Mouse (Mus musculus) cerebellum, postnatal 10 days (tissue): ENCODE measurements around the gene Fam69a.
"Not testable (repeated sequence)": the region's sequence is repeated elsewhere in the genome, so short reads cannot be mapped to it uniquely, and the experiment has no call there.

Experiments used
- DNase-seq, 2 experiments: peaks; one replicate each; pipeline ENCODE4 v3.0.0; 2021; ENCODE audit warnings: mixed read lengths in 2 of 2

Gene Fam69a

DNA sequence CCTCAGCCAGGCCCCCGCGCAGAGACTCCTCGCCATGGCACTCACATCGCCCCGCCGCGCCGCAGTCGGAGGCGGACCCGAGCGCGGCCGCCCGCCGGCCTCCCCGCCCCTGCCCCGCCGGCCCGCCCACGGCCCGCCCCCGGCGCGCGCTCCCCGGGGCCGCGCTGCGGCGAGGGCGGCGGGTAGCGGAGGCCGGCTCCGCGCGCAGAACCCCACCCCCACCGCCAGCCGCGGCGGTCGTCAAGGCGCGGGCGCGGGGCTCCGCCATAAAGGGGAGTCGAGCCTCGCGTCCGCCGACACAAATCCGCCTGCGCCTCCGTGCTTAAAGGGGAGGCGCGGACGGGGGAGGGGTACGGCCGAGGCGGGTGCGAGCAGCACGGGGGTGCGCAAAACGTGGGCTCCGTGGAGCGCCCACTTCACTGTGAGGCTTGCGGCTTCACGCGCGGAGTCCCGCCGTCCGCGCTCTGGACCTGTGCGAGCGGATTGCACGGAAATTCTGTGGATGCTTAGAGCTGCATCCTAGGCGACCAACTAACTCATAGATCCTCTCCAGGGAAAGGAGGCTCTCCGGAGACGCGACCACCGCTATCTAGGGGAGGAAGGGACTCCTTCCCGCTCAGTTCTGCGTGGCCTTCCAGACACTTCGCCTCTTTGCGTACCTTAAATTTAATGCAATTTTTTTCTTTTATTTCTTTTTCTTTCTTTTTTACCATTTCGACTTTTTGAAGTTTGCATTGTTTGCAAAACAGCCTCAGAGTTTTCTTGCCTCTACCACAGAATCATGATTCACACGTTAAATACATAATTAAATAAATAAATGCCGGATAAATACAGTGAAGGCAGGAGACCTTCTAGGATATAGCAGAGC is at the start of gene Fam69a:
TSS of gene Fam69a (minus strand) at position 119 of the 868 bp plus-strand sequence.
- DNase-seq, result peak; percentile 95 to 96

DNA sequence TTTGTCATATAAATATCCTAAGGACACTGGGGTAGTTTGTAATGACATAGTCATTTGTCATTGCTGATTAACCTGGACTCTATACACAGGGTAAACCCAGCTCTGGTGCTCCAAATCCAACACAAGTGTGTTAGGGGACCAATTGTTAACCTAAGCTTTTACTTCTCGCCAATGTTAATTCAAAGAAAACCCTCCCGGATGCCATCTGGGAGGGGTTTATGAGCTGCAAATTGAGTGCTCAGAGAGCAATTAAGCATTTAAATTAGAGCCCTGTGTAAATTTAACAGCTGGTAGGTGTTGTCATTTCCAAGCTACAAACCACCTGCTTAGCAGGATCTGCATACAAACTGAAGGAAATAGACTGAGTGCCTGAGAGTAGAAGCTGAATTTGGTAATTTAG is 48.6 kb upstream of the Fam69a start:
- no peak for DNase-seq

DNA sequence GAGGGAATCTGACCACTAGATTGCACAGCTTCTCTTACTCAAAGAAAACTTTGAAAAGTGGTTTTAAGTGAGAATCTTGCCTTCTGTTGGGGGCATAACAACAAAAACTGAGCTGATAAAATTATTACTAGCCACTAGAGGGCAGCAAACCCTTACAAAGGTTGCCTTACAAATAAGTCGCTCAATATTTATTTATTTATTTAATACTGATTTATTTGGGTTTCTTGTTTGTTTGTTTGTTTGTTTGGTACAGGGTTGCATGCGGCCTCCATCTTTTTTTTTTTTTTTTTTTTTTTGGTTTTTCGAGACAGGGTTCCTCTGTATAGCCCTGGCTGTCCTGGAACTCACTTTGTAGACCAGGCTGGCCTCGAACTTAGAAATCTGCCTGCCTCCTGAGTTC is 47.3 kb upstream of the Fam69a start:
- peak; percentile 44 to 81 for DNase-seq

DNA sequence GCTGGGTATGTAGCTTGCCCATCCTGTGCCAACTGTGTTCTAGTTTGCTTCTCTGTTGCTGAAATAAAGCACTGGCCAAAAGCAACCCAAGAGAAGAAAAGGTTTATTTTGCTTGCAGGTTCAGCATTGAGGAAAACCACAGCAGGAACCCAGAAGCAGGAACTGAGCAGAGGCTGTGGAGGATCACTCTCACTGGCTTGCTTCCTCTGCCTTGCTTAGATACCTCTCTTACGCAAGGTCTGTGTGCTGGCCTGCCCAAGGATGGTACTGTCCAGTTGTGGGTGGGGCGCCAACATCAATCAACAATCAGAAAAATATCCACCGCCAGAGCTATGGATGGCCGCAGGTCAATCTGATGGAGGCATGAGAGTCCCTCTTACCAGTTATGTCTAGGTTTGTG is 44.4 kb upstream of the Fam69a start:
- DNase-seq, result no peak

DNA sequence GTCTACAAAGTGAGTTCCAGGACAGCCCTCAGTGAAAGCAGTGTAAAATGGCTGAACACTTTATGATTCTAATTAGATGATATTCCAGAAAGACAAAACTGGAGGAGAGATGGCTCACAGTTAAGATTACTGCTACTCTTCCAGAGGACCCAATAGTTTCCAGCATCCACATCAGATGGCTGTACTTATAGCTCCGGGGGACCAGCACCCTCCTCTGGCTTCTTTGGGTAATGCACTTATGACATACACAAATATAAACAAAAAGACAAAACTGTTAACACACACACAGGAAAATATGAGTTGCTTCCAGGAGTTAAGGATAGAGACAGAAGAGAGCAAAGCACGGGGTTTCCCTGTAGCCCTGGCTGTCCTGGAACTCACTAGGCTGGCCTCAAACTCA is 43.1 kb upstream of the Fam69a start:
- DNase-seq, result peak; percentile 24 to 43

DNA sequence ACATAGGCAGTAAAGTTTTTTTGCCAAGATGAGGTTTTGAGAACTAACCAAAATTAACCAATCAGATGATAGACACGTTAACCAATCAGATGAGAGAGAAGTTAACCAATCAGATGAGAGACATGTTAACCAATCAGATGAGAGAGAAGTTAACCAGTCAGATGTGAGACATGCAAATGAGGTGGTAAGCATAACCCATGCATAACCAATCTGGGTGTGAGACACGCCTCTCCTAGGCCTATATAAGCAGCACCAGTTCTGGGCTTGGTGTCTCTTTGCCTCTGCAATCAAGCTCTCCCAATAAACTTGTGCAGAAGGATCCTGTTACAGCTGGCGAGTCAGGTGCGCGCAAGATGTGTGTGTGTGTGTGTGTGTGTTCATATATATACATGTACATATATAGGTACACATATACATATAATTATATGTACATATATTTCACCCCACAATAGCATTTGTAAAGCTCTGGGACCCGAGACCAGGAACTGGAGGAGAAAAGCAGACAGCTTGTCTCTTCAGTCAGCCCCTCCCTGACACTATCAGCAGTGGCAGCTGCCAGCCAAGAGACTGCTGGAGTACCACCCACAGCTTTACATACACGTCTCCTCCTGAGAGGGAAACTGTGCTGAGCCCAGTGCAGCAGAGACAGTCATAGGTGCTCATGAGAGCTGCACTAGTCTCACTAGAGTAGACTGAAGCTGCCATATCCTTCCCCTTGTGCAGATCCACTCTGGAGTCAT is 42.1 kb upstream of the Fam69a start:
- DNase-seq, result not testable (repeated sequence)

DNA sequence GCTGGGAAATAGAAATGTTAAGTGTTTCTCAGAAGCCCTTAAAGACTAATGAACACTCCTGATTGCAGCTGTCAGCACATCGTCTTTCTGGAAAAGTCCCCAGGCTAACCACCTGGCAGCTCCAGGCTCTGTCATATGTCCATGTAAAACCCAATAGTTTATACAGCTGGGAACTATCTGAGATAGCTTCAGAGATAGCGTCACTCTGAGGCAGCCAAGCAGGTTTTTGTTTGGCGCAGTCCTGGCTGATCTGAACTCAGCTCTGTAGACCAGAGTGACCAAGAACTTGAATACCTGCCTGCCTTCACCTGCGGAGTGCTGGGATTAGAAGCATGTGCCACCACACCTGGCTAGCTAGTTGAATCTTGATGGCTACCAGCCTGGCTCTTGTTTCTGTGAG is 41.3 kb upstream of the Fam69a start:
- no peak for DNase-seq

DNA sequence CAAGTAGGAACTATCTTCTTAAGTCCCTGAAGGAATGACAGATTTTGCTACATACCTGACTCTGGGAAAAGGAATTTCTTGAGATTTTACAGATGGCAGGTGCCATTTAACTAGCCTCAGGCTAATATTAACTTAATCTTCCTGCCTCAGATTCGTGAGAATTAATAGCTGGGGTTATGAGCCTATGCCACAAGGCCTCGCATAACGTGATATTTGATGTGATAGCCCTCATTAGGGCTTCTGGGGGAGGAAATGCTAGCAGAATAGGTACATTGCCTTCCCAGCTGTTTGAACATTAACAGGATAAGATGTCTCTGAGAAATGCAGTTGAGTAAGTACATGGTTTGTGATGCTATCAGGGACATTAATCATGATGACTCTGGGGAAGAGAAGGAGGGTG is 34.5 kb upstream of the Fam69a start:
- no peak for DNase-seq

DNA sequence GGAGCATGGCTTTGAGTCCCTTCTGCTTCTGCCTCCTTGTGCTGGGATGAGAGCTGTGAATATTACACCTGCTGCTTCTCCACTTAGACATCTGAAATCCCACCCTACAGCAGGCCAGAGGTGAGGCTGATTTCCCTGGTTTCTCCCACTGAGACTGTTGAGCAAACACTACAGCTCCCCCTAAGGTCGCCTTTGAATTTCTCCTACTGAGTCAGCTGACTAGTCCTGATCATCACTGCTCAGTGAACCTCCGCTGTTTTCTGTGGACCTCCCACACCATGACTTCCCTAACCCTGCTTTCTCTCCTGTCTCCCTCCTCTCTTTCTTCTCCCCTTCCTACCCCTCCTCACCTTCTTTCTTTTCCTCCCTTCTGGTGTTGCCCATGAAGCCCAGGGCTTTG is 32.5 kb upstream of the Fam69a start:
- DNase-seq, result no peak

DNA sequence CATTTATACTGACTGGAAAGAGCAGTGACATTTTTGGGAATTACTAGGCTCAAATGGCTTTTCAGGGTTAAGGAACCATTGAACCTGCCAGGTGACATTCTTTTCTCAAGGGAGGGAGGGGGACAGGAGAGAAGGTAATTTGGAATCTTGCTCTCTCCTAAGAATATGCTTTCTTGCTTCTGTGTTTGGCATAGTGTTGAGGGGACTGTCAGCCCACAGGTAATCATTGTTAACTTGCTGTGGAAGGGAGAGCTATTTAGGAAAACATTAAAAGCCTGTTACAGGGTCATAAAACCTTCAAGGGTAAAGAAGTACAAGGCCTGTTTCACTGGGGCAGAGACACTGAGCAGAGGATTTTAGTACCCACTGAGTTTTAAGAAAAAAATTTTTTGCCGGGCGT is 30.3 kb upstream of the Fam69a start:
- DNase-seq, result no peak

DNA sequence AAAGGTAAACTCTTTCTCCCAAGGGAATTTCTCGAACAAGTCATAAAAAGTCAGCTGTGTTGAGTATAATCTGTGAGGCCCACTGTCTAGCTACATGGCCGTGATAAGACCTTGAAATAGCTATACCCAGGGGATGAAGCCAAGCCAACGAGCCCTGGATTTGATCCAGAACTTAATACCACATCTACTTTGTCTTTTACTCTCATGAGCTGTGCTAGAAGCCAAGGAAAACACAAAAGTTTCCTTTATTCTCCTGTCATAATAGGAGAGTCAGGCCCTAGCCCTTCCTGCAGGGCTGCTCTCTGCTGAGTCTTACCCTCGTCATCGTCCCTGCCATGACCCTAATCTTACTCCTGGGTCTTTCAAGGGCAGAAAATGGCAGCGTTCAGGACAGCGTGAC is 28.5 kb upstream of the Fam69a start:
- peak in 1 of 2 experiments; percentile 14 for DNase-seq

DNA sequence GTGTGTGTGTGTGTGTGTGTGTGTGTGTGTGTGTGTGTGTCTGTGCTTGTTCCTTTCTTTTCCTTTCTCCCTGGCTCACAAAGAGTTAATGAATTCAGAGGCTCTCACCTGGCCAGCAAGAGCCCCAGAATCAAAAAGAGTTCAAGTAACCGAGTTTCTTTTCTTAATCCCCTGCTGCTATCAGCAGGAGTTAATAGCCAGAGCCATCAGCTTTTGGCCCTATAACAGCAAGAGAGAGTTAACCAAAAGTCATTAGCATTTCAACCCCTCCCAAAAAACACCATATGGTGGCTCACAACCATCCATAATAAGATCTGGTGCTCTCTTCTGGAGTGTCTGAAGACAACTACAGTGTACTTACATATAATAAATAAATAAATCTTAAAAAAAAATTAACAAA is 27.3 kb upstream of the Fam69a start:
- DNase-seq, result peak in 1 of 2 experiments; percentile 10

DNA sequence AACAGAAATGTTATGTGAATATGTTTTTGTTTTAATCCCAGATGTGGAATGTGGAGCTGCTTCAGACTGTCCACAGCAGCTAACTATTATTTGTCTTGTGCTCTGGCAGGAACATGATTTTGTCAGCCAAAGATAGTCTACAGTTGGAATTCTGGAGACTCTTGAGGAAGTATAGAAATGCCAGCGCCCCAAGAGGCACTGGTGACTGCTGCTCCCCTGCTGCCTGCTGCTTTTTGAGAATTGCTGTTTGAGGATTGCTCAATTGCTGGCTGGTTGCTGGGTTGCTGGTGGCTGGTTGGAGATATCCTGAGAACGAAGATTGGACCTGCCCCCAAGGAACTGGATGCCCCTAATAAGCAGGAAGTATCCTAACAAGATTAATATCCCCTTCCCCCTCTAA is 22.8 kb upstream of the Fam69a start:
- DNase-seq, result no peak

DNA sequence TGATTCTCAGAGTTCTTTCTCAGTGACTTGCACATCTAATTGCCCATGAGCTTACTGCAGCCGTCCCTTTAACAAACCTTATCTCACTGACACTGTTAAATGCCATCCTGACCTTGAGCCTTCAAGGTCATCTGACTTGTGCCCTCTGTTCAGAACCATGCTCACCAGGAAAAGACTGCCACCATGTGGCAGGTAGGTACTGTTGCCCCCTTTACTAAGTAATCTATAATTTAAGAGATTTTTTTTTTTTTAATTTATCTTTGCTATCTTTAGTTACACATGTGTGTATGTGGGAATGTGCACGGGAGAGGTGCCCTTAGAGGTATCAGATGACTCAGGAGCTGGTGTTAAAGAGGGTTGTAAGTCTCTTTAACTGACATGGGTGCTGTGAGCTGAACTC is 18.2 kb upstream of the Fam69a start:
- DNase-seq, result peak; percentile 28 to 33

DNA sequence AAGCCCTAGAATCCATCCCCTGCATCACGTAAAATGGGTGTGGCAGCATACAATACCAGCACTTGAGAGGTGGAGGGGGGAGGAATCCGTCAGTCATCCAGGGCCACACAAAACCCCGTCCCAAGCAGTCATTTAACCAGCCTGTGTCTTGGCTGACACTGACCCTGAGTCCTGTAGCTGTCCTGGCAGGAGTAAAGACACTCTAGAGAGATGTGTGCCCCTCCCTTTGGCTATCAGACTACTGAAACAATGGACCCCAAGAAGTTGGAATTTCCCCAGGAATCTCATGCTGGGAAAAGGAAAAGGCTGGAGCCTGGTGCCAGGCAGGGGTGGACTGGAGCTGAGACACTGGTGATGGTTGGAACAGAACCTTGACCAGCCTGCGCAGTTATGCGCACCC is 15.8 kb upstream of the Fam69a start:
- DNase-seq, result no peak

DNA sequence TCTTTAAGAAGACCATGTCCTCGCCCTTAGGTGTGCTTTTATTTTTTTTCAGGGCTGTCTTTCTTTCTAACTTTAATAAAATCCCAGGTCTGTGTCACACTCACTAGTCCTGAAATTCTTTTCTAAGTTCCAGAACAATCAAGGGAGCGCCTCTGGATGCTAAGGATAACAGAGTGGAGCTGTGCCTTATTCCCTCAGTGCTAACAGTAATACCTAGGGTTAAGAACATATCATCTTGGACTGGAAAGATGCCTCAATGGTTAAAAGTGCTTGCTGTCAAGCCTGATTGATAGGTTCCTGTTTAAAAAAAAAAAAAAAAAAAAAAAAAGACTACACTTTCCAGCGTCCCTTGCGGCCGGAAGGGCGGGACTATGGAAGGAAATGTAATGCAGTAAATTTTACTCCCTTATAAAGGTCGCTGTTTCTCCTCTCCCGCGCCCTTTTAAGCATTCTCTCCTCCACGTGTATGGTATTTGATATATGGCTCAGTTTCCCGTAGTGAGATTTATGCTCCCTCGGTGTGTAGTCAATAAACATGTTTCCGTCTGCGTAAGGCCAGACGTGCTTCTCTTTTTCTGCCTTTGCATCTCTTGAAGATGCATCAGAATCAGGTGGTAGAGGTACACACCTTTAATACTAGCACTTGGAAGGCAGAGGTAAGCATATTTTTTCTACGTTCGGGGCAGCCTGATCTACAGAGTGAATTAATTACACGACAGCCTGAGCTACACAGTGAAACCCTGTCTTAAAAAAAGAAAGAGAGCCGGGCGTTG is 14.1 kb upstream of the Fam69a start:
- peak; percentile 66 to 71 for DNase-seq

DNA sequence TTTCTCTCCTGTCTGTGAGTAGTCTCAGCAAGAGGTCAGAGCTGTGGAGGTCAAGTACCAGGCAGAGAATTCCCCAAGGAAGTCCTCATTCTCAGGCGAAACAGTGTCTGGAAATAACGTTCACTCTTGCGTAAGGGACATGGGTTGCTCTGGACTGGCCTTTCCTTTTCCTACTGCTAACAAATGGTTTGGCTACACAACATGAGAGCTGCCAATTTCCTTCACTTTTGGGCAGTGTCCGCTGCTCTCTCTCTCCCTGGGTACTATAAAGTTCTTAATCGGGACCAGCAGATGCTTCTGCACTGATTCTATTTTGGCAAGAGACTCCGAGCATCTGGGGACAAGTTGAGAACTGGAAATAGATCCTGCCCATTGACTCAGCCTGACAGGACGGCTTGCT is 10.8 kb upstream of the Fam69a start:
- DNase-seq, result no peak

DNA sequence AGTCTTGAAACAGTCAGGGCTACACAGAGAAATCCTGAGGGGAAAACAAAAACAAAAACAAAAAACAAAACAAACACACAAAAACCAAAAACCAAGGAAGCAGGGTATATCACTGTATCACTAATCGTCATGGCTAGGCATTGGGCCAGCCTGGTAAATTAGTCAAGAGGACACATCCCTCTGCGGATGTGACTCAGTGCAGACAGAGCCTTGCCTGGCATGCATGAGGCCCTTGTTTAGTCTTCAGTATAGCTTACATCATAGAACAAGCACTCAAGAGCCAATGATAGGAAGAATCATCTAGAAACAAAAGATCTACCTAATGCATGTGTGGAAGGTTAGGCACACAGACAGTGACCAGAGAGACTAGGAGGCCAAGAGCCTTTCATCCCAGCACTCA is 9.1 kb upstream of the Fam69a start:
- DNase-seq, result no peak

DNA sequence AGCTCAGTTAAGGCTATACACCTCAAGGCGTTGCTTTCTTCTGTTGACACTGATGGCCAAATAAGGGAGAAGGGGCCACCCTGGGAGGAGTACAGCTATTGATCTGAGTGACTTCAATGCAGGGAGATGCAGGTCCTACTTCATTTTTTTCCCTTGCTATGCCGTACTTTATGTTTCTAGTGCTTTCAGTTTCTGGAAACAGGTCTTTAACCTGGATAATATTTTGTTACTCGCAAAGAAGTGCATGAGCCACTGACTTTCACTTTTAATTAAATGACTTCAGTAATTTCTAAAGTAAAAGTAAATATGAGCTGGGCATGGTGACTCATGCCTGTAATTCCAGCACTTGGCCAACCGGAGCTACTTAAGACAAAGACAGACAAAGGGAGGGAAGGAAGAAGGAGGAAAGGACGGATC is 958 bp upstream of the Fam69a start:
- peak in 1 of 2 experiments; percentile 22 for DNase-seq

DNA sequence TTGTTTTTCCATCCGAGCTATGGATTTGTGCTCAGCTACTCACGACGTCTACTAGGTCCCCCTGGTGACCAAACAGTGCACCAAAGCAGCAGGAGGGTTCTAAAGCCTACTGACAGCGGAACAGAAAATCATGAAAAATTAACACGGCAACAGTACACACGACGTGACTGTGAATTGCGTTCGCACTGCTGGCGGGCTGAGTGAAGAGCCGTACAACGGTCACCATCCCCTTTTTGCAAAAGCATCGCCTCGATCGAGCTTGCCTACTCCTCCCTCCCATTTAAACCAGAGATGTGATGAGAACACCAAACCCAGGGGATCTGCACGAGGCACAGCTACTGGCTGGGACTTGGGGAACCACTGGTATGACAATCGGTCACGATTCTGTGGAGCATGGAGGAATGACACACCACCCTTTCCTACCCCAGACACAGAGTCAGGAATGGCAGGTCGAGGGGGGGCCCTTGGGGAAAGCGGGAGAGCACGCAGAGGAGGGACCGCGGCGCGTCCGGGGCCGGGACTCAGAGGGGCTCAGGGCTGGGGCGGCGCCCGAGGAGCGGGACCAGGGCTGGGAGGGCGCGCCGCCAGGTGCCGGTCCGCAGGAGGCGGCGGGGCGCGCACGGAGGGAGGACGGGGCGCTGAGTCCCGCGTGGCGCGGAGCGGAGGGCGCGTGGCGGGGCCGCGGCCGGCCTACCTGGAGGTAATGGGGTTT is 474 bp downstream of the Fam69a start:
- DNase-seq, result peak; percentile 75 to 76

DNA sequence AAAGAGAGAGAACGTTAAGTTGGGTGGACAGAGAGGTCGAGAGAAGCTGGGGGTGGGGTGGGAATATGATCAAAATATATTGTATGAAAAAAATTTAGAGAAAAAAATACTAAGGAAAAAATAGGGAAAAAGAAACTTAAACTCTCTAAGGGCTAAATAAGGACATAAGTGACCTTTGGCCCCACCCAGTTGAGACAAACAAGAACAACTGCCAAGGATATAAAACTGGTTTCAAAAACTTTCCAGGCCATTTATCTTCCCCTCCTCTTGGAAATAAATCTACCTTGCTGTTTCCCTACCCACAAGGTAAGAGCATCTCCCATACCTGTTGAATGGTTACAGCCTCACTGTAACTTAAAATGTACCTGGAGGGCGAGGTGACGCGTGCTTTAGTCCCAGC is 2.9 kb downstream of the Fam69a start:
- no peak for DNase-seq

DNA sequence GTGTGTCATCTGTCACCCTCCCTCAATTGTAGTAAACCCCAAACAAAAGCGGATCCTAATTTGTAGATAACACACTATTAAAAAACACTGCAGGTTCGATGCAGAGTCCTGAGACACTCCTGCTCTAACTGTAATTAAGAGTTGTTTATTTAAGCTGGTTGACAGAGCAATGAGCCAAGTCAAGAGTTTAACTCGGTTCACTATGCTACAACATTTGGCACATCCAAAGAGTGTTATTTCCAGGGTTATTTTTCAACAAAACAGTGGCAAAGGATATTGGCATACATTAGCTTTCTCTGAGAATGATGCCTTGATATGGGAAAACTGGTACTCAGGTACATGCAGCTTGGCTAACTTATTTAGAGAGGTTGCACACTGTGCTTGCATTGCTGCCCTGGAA is 4.9 kb downstream of the Fam69a start:
- no peak for DNase-seq

DNA sequence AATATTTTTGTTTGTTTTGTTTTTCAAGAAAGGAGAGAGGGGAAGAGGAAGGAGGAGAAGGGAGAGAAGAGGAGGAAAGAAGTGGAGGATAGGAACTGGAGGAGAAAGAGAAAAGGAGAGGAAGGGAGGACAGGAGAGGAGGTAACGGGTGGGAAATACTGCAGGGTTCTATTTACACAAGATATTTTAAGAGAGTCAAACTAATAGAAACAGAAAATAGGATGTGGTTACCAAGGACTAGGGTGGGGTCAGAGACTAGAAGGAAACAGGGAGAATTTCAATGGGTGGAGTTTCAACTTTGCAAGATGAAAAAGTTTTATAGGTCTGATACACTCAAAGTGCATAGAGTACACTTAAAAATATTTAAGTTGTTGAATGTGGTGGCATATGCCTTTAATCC is 7.0 kb downstream of the Fam69a start:
- DNase-seq, result no peak
